Mouse (Mus musculus) cortical plate, adult 2 months (tissue): ENCODE data around the gene Hebp2.

Experiments
- CTCF ChIP-seq: fragments of 200-500 bp; IDR thresholded peaks from 2 replicates; pipeline ENCODE4 v1.5.1; 2011; ENCODE audit warnings: mild to moderate bottlenecking, control low read depth, low read length; ENCODE audit not compliant: insufficient read depth; ENCODE audit errors: extremely low read depth
- POLR2A ChIP-seq: fragments of 200-500 bp; IDR thresholded peaks from 2 replicates; pipeline ENCODE4 v1.6.1; 2011; ENCODE audit warnings: mild to moderate bottlenecking, low read length, control low read depth; ENCODE audit not compliant: insufficient read depth; ENCODE audit errors: extremely low read depth

DNA sequence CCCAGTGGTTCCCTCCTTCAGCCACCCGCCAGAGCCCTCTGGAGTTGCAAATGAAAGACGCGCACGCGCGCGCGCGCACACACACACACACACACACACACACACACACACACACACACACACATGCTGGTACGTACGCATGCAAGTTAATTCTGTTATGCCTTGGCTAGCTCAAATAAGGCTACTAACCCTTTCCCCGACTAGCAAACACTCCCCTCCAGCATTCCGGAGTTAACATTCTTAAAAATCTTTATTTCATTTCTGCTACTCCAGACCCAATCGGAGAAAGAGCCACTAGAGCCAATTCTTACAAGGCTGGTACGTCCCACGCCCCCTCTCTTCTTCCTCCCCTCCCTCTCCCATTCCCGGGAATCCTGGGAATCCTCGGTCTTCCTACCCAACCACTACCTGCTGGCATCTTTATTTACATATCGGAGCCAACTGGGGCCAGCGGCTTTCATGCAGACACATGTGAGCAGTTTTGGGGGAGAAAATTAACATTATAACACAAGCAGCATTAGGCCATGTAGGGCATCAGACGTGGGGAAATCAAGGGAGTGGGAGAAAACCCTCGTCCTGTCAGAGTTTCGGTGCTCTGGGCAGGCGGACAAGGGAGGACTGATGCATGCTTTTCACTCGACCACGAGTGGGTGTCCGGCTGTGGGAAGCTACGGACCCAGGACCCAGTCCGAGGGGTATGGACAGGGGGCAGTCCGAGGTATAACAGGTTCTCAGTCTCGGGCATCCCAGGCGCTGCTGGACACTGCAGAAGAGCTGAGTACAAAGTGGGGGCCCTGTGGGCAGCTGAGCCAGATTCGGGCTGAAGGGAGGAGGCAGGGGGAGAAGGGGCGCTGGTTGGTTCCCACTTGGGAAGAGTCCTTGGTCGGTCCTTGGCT is 3.7 kb upstream of the Hebp2 start:
- TF ChIP-seq POLR2A (no peak), CTCF (no peak)
